Mouse (Mus musculus) stomach, adult 2 months (tissue): Measurements from ENCODE around the gene Gabrd. TPM values are rescaled to one million over a fixed set of nuclear protein-coding genes. Genes with fewer than 3 reads are reported as not detected.

Experiments used
- polyA plus RNA-seq: library from polyadenylated mRNA; depleted of rRNA; stranded (reverse); fragments of >200 nt; gene quantifications from 2 replicates; pipeline ENCODE4 v1.2.3, GENCODE M21; 2012; rRNA removed

The Gabrd gene
- 0.05 and 0.13 TPM in 2 replicates for polyA plus RNA-seq

GRCm38 (mm10) chr4:155397511-155398221 lies at the start of gene Gabrd:
Gabrd (minus strand) TSS chr4:155398112.

GRCm38 (mm10) chr4:155409058-155409776 lies 11.3 kb upstream of the Gabrd start, which contains the start of gene Cfap74:
Cfap74 (plus strand) TSS chr4:155409190.

GRCm38 (mm10) chr4:155361303-155361791 lies 36.6 kb downstream of the Gabrd start, which contains the start of gene Prkcz:
Prkcz (minus strand) TSS chr4:155361361.

Other genes with a start within 250 kb of the Gabrd start
- 24.6 and 25.9 TPM in 2 replicates for gene Ski, start 175.5 kb downstream of the Gabrd start, polyA plus RNA-seq
- gene Faap20, start 148.3 kb downstream of the Gabrd start, polyA plus RNA-seq: 41.3 and 48.6 TPM in 2 replicates
- 11.9 and 16.3 TPM in 2 replicates for gene Prkcz, start 36.8 kb downstream of the Gabrd start, polyA plus RNA-seq
- gene Cfap74, start 11.1 kb upstream of the Gabrd start, polyA plus RNA-seq: 0.13 and 0.15 TPM in 2 replicates
- gene Tmem52, start 71.0 kb upstream of the Gabrd start, polyA plus RNA-seq: 3.5 and 4.1 TPM in 2 replicates
- gene Gnb1, start 93.2 kb upstream of the Gabrd start, polyA plus RNA-seq: 252 and 264 TPM in 2 replicates
- gene Nadk, start 164.3 kb upstream of the Gabrd start, polyA plus RNA-seq: 85.3 and 86.3 TPM in 2 replicates
- 1.7 and 3.1 TPM in 2 replicates for gene Slc35e2, start 203.3 kb upstream of the Gabrd start, polyA plus RNA-seq
- 9.0 and 10.2 TPM in 2 replicates for gene Cdk11b, start 226.7 kb upstream of the Gabrd start, polyA plus RNA-seq
- not detected in 2 replicates for gene Gm10563, start 247.3 kb upstream of the Gabrd start, polyA plus RNA-seq